Mouse (Mus musculus) B cell, adult (primary cell): Measurements from ENCODE around the gene Fam131c. TPM values are rescaled to one million over a fixed set of nuclear protein-coding genes. Genes with fewer than 3 reads are reported as not detected.

ENCODE experiments used
- total RNA-seq: library from RNA; stranded (reverse); gene quantifications from 4 replicates; pipeline ENCODE4 v1.2.4, GENCODE M21; 2023; ENCODE audit not compliant: inconsistent age

Gene Fam131c
- not detected in 4 replicates for total RNA-seq

GRCm38 (mm10) chr4:141367997-141368791, at the start of gene Fam131c:
Gene Fam131c (plus strand): TSS chr4:141368220.

DNA sequence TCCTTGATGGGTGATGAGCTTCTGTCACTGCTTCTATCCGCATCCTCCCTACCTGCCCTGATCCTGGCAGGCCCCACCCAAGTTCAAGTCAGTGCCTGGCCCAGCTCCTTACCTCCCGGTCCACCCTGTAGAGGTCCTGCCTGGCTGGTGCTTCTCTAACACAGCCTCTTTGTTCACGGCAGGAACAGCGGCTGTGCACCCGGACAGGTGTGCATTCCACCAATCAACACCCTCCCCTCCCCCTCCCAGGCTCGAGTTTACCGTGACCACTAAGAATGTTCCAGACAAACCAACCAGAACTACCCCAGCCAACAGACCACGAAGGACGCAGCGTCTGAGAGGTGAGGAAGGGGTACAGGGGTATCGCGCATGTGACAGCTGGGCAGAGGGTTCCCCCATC, 30.5 kb downstream of the Fam131c start, which contains the start of gene Clcnka:
Gene Clcnka (minus strand): TSS at position 180 of the 400 bp plus-strand sequence.

DNA sequence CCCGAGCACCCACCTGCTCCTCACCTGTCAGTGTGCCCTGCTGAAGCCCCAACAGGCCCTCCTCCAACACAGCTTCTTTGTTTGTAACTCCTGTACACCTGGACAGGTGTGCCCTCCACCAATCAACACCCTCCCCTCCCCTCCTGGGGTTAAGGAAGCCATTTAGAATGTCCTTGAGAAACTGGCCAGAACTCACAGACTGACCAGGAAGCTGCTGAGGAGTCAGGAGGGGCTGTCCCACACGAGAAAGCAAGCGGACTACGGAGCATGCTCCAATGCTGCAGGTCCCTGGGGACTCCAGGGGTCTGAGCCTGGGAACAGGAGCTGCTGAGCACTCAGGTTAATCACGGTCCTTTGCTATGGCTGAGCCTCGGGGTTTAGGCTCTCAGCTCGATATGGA, 47.9 kb downstream of the Fam131c start, which contains the start of gene Clcnkb:
Gene Clcnkb (minus strand): TSS at position 91 of the 400 bp plus-strand sequence.

GRCm38 (mm10) chr4:141420192-141420829, 52.3 kb downstream of the Fam131c start, which contains the start of gene Hspb7:
Gene Hspb7 (plus strand): TSS chr4:141420779.

Other genes starting within 250 kb of the Fam131c start
- gene Szrd1, start 228.4 kb upstream of the Fam131c start, total RNA-seq: 125 to 154 TPM (median 139 TPM) in 4 replicates
- 18.9 to 20.8 TPM (median 20.3 TPM) in 4 replicates for gene Fbxo42, start 220.3 kb upstream of the Fam131c start, total RNA-seq
- 2.2 to 4.0 TPM (median 3.0 TPM) in 4 replicates for gene Rsg1, start 154.3 kb upstream of the Fam131c start, total RNA-seq
- not detected in 4 replicates for gene Arhgef19, start 128.7 kb upstream of the Fam131c start, total RNA-seq
- 16.7 to 29.6 TPM (median 21.9 TPM) in 4 replicates for gene Epha2, start 67.0 kb upstream of the Fam131c start, total RNA-seq
- not detected in 4 replicates for gene Clcnka, start 30.5 kb downstream of the Fam131c start, total RNA-seq
- gene Clcnkb, start 47.8 kb downstream of the Fam131c start, total RNA-seq: not detected in 4 replicates
- not detected in 4 replicates for gene Hspb7, start 52.6 kb downstream of the Fam131c start, total RNA-seq
- not detected in 4 replicates for gene Srarp, start 67.9 kb downstream of the Fam131c start, total RNA-seq
- 41.4 to 43.9 TPM (median 42.6 TPM) in 4 replicates for gene Zbtb17, start 76.4 kb downstream of the Fam131c start, total RNA-seq
- gene Spen, start 170.4 kb downstream of the Fam131c start, total RNA-seq: 47.1 to 53.3 TPM (median 50.4 TPM) in 4 replicates
- gene Fblim1, start 237.9 kb downstream of the Fam131c start, total RNA-seq: not detected in 4 replicates